Mouse (Mus musculus) neural tube, embryonic 10.5 days (tissue): ENCODE measurements around the gene Fbn1.
A peak's percentile ranks its signal among the peaks of the same experiment; 100 is the strongest.

Source experiments
- DNase-seq: peaks from one replicate; pipeline ENCODE4 v3.0.0-alpha.2; 2017; ENCODE audit warnings: low spot score; ENCODE audit errors: extremely low spot score

The Fbn1 gene

DNA sequence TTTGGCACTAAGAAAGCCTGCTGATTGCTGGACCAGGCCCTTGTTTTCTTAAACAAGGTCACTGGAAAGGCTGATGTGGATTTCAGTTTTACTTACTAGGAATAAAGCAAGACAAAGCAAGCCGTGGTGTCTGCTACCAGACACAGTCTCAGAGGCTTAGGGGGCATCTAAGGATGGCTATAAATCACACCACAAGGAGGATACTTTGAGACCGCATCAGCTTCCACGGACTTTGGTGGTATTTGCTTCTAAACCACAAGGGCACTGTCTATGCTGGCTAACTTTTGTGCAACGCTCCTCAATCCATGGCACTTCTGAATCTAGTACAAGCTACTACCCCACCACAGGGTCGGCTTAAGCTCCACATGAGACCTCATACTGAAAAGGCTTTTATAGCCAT, 167.4 kb downstream of the Fbn1 start:
- no peak for DNase-seq

DNA sequence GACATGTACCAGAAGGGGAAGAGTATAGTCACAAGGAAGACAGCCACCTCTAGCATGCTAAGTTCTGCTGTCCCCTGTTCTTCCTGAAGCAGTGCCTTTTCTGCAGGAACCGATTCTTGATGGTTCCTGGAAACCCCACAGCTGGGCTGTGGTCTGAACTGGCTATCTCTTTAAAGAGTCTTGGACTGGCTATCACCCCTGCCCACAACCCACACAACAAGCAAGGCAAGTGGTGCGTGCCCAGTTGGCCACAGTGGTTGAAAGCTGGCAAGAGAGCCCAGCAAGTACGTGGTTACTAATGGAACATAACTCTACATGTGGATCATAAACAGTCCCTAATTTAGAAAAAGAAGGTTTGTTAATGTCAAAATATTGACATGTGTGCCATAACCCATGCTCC, 170.6 kb downstream of the Fbn1 start:
- DNase-seq: no peak

DNA sequence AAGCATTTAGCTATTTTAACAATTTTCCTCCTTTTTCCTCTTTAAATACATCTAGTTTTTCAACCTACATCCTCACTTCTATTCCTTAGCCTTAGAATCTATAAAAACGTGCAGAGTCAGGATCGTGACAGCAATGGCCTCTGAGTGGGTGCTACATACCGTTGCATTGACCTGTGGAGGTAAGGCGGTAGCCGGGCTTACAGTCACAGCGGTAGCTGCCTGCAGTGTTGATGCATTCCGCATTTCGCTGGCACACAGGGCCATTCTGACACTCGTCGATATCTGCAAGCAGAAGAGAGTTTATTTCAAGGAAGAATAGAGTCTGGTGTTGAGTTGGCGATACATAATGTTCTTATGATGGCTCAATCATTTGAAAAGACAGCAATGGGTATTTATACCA, 172.6 kb downstream of the Fbn1 start:
- DNase-seq: no peak

DNA sequence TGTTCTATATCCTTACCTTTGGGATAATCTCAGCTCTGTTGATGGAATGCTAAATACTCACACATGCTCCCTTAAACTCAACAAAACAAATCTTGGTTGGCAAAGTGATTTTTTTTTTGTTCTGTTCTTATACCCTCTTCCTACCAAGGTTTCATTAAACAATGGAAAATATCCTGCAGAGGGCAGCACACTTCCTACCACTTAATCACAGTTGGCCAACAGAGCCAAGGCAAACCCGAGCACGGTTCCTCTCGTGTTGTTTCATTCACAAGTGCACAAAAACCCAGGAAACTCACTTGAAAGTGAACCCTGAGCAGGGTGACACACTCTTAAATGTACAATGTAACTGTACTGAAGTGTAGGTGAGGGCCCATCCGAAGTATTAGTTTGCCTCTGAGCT, 173.6 kb downstream of the Fbn1 start:
- no peak for DNase-seq

DNA sequence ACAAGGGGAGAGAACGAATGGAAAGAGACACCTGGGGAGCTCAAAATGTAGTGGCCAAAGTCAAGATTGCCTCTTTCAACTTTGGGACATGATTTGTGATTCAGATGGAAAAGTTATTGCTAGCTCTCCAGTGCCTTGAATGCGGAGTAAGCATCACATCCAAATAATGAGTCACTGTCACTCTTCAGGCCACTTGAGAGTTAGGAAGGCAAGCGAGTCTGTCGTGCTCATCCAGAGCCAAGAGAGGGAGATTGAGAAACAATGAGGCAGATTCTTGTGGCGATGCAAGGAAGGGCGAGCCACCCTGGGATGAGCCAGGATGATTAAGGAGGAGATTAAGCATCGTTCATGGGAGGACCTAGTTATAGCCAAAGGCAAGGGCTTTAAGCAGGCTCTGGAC, 176.2 kb downstream of the Fbn1 start:
- no peak for DNase-seq

DNA sequence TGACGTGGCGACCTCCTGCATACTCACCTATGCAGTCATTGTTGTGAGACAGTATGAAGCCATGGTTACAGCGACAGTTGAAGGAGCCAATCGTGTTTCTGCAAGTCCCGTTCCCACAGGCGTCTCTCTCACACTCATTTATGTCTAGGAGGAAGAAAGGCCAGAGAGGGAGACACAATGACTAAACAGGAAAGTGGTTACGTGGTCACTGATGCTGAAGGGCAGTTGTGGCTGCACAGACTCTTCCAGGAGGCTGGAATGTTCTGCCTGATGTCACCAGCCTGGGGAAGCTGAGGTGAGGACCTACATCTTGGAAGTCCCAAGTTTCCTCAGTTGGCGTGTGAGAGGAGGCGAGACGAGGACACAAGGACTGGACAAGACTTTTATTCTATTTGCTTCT, 177.3 kb downstream of the Fbn1 start:
- DNase-seq: no peak

DNA sequence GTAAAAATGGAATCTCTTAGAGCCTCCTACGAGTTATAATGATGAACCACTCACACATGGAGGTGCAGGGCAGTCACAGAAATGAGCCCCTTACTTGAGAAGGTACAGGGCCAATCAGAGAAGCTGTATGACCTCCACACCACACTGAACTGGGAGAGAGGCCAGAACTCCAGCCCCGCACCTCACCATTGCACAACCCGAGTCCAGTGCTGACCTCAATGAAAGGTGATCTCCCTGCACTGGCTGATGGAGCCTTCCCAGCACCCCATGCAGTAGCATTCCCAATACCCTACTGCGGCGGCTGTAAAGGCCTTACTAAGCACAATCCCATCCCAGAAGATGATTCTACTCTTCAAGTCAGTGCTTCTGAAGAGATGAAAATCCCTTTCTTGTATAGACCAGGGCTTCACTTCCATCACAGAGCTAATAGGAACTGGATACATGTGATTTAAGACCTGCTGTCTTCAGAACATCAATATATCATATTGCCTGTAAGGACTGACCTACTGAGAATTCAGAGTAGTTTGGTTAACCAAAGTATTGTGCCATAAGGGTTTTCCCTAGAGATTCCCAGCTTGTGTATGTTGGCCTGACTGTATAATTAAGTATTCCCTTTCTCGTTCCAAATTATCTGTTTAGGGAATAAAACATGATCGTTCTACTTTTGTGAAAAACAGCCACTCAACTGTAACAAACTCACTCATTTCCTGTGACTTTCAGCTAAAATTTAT, 182.5 kb downstream of the Fbn1 start:
- no peak for DNase-seq

DNA sequence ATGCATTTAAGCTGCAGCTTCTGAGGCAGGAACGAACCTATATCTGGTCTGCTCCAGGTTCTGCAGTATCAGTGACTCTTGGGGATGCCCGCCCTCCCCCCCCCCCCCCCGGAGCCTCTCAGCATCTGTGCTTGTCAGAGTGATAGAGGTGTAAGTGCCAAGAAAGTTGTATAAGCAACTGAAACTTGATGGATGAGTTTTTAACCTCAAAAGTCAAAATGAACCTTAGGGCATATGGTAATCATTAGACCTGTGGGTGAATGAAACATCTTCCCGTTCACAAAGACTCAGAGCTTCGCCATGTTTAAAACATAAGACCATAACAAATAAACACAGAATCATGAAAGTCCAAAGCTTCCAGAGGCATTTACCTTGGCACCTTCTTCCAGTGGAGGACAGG, 183.3 kb downstream of the Fbn1 start:
- no peak for DNase-seq

DNA sequence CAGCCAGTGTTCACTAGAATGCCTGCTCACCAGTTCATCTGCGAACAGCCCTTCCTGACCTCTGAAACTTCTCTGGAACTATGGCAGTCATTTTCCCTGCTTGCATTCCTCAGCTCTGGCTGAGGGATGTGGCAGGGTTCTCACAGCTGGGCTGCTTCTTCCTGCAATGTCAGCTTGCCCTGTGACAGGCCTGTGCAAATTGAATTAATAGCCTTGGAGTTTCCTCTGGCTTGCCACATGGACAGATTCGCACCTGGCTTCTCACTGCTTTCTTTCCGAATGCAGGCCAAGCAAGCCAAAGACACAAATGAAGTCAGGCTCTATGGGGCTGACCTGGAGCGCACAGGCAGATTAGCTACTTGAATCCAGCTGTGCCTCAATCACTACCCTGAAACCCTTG, 184.4 kb downstream of the Fbn1 start:
- DNase-seq: peak; percentile 53

DNA sequence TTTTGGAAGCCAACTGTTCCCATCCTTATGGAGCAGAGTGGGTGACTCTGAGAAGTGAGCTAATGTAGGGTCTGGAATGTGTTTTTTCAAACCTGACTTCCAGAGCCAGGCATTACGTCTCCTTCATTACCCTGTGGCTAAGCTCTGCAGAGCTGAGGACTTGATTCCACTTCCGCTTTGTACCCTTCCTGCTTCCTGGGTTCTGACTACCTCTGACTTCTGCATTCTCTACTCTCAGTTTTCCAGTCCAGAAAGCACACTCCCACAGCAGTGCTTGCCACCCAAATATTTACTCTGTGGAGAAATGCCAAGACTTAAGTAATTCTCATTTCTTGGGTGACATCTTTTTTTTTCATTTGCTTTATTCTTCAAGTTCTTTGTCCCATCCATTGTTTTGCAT, 185.2 kb downstream of the Fbn1 start:
- no peak for DNase-seq

DNA sequence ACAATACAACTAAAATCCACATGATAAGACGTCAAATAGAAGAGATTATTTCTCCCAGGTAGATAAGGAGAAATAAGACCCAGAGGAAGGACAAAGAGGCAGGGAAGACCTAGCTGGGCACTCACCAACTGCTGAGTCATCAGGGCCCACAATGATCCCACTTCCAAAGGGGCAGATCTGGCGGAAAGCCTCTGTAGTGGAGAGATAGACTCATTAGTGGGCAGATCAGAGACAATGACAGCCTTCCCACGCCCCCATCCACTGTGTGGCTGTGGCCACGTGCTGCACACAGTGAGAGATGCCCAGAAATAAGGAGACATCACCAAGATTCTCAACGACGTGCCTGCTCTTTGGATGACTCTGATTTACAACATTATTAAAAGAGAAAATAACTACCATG, 186.7 kb downstream of the Fbn1 start:
- no peak for DNase-seq

DNA sequence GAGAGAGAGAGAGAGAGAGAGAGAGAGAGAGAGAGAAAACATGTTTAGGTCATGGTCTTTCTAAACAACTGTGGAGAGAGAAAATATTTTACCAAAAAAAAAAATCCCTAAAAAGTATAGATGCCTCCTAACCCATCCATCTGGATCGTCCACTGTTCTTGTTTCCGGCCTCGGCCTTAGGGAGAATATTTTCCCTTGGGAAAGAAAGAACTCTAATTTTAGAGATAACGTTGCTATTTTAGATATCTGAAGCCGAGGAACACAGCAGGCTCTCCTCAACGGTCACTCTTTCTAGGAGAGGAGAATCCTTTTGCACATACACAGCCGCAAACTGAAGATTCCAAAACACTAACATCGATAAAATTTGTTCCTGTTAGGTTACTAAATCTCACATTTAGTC, 188.1 kb downstream of the Fbn1 start:
- DNase-seq: no peak

DNA sequence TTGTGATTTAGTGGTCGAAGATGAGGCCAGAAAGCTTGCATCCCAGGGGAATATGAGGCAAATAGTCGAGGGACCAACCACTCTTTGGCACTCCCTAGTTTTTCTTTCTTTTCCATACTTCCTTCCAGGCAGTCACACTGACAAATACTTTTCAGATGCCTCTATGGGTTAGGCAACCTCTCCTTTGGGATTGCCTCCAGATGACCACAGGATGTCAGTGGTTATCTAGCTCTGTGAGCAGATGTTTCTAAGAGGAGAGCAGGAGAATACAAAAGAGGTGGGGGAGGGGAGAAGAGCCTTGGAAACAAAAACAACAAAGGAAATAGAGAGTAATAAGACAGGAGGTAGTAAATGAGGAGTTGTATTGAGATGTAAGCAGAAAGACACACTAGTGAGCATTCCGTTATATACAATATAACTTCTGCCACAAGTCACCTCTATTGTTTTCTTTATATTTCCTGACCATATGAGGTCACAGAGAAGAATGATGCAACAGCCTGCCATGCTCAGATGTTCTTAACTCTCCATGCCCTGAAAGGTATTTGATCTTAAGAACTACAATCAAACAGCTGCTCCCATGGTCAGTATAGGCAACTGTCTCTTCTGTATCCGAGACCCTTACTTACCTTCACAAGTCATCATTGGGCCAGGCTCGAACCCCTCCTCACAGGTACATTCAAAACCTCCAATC, 189.3 kb downstream of the Fbn1 start:
- DNase-seq: no peak

DNA sequence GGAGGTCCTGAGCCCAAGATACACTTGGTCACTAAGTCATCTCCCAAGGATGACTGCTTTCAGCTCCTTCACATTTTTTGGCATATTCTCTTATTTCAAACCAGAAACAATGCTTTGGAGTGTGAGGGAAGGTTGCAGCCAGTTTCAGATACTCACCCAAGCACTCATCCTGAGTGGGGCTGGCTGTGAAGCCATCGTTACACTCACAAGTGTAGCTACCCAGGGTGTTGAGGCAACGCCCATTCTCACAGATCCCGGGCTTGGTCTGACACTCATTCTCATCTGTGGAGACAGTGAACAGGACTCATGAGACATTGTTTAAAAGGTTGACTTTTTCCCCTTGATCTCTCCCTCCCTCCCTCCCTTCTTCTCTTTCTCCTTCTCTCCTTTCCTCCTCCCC, 192.6 kb downstream of the Fbn1 start:
- no peak for DNase-seq

DNA sequence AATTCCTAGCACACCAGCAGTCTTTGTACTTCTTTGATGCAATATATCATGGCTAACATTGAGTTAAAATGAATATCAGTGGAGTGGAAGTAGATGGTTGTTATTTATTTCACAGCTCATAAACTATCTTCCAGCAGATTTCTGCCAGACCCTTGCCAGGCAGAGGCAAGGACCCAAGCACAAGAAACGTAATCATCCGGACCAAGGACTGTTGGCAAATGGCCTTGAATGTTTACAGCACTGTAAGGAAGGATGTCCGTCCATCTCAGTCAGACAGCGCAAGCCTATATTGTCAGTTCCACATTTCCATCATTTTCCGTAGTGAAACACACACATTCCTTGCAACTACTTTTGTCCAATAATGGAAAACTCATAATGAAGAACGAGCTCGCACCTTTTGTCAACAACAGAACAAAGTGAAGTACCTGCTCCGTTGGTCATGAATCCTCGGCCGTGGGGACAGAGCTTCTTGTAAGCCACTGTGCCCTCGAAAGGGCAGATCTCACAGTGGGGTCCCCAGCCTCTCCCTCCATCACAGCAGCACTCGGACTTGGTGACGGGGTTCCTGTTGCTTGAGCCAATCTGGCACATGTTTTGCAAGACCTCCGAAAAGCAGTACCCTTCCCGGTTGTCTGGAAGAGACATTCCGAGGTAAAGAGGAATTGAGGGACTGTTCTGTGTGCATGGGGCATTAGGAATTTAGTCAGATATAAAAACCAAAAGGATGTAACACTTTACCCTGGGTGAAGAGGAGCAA, 193.4 kb downstream of the Fbn1 start:
- no peak for DNase-seq

DNA sequence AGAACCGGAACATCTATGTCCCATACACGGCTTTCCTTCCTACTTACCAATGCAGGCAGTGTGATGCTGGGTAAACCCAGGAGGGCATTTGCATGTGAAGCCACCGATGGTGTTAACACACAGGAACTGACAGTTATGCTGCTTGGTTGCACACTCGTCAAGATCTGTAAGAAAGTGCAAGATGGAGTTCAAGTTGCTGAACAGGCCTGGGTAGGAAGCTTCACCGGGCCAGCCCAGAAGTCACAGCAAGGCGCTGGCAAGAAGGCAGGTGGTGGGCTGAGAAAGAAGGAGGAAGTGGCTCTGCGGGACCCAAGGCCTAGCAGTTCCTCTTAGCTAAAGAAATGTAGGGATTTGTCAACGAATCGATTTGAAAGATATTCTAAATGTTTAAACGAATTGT, 198.1 kb downstream of the Fbn1 start:
- no peak for DNase-seq

DNA sequence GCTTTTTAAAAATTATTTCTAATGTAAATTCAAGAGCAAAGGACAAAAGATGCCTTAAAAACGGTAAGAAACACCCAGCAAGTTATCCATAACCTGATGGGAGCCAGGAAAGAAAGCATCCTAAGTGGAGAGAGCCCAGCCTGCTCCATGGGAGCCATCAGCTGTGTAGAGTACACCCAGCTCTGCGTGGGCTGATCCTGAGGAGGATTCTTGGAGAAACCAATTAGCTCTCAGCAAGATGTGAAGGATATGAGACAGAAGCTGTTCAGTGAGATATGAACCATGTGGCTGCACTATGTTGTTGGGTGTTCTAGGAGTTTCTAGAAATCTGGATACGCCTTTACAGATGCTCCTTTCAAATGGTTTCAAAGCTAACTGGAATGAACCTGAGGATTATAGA, 202.1 kb downstream of the Fbn1 start:
- no peak for DNase-seq

DNA sequence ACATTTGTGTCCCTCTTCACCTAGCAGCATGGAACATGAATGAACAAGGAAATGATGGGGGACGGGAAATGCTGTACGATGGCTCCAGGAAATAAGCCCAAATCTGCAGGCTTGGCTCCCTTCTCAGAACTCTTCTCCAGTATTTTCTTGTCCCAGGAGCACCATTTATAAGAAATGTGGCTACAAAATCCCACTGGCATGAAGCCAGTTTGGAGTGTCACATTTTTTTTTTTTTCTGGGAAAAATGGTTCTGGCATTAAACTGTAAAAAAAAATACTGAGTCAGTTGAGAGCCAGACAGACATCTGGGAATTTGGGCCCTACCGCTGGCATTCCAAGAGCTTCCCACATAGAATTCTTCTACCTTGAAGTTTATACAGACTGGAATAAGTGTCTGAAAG, 203.0 kb downstream of the Fbn1 start:
- DNase-seq: no peak

DNA sequence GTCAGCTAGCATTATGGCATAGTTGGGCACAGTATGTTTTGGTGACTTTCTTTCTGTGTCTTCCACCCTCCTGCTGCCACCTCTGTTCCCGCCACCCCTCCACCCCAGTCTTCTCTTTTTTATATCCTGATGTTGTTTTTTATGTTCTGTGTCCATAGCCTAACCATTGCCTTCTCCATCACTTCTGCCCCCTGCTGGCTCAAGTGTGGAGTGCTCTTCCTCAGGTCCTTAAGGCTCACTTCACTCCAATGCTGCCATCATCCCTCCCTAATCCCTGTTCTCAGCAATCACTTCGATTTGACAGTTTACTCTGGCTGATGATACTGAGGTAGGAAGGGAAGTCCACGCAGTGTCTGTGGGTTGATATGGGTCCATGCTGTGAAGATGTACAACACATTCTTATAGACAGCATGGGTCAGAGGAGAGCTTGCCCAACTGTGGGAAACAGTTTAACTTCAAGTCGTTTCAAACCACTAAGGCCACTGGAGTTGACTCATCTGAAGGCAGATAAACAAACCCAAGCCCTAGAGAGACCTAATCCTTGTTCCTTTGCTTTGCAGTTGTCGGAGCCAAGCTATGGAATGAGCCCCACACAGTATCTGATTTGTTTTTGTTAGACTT, 203.9 kb downstream of the Fbn1 start:
- no peak for DNase-seq

DNA sequence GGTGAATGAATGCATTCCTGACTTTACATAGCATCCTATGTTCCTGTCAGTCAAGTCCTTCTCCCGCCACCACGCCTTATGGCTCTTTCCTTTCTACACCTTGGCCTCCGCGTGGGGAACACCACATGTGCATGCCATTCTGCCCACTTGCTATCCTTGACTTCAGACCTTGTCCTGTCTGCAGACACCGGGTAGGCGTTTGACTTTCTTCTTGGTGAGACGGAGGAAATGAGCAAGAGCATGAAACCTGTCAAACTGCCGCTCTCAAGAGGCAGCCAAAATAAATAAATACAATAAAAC, 205.2 kb downstream of the Fbn1 start:
- DNase-seq: no peak

DNA sequence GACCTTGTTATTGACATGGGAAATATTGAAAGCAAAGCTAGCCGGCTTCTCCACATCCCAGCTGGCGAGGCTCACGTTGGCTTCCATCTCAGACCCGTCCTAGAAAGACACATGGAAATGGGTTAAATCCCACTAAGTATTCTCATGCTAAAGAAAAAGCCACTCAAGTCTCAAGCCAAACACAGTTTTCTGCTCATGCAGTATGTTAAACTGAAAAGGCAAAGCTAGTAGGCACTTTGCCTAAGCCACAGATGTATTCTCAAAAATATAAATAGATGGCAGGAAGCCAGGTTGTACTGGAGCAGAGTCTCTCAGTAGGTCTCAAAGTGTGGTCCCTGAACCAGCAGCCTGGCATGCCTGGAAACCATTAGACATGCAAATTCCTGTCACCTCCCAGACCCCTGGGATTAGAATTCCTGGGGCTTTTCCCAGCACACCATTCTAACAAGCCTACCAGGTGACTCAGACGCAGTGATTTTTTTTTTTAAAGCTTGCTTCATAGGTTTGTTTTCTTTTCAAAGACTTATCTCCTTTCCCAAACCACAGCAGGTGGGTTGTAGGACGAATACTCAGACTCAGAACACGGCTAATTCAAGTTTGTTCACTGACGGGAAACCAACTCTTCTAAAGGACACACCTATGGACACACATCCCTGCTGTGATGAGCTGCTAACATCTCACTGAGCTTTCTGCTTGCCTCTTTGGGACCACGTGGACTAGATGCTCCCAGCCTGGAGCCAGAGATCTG, 205.7 kb downstream of the Fbn1 start:
- DNase-seq: no peak

DNA sequence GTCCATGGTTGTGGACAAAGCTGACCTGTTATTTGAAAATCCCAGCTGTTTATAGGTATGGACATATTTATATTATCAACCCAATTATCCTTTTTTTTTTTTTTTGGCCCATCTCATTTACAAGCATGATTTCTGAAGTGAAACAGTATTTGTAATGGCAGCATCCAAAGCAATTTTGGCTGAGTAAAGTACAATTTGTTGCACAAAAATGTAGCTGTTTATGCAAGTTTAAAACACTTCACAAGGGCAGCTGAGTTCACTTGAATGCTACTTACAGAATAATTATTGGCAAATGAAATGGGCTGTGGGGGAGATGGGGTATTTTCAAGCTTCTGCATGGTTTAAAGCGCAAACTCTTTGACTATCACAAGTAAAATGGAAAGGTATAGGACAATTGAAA, 209.0 kb downstream of the Fbn1 start:
- DNase-seq: no peak
